Mouse (Mus musculus) megakaryocyte, adult 5-6 weeks (primary cell): ENCODE results near the gene Dkk3. TPM values are rescaled to one million over a fixed set of nuclear protein-coding genes. Genes with fewer than 3 reads are reported as not detected.
"Not testable (repeated sequence)": the region's sequence is repeated elsewhere in the genome, so short reads cannot be mapped to it uniquely, and the experiment has no call there.

Experiments
- ATAC-seq: 2 replicates; pipeline ENCODE4 v1.8.0; 2016; ENCODE audit warnings: mild to moderate bottlenecking, inconsistent platforms; ENCODE audit not compliant: poor library complexity, severe bottlenecking
- total RNA-seq, 2 experiments: library from RNA; stranded (forward) in 1 of 2; stranded (reverse) in 1 of 2; fragments of 153-499, 151-499 nt in 1 of 2; fragments of 221-1000, 200-1000 nt in 1 of 2; gene quantifications; 2 replicates each; pipeline versions ENCODE4 v1.2.3 to v1.2.4; 2015 to 2017

Gene Dkk3
- total RNA-seq, 2 experiments from 2014 or later = 0.16 TPM; not detected in 1

GRCm38 (mm10) chr7:112130660-112131059, 28.2 kb downstream of the Dkk3 start:
- ATAC-seq = no peak

GRCm38 (mm10) chr7:112129851-112130250, 29.0 kb downstream of the Dkk3 start:
- ATAC-seq = no peak

GRCm38 (mm10) chr7:112128810-112129209, 30.0 kb downstream of the Dkk3 start:
- ATAC-seq = no peak

GRCm38 (mm10) chr7:112127954-112128353, 30.9 kb downstream of the Dkk3 start:
- no peak for ATAC-seq

- ATAC-seq = no peak
These were observed 31.7 kb downstream of the Dkk3 start for GRCm38 (mm10) chr7:112127085-112127637.

- ATAC-seq = no peak
These were observed 33.1 kb downstream of the Dkk3 start for GRCm38 (mm10) chr7:112125625-112126260.

GRCm38 (mm10) chr7:112123612-112124011, 35.2 kb downstream of the Dkk3 start:
- no peak for ATAC-seq

GRCm38 (mm10) chr7:112121866-112122500, 36.9 kb downstream of the Dkk3 start:
- no peak for ATAC-seq

- no peak for ATAC-seq
These were observed 37.7 kb downstream of the Dkk3 start for GRCm38 (mm10) chr7:112120861-112121810.

- no peak for ATAC-seq
These were observed 39.6 kb downstream of the Dkk3 start for GRCm38 (mm10) chr7:112119248-112119647.

- no peak for ATAC-seq
These were observed 40.8 kb downstream of the Dkk3 start for GRCm38 (mm10) chr7:112118086-112118485.

GRCm38 (mm10) chr7:112117501-112117900, 41.4 kb downstream of the Dkk3 start:
- ATAC-seq = no peak

GRCm38 (mm10) chr7:112110638-112111372, 48.1 kb downstream of the Dkk3 start:
- no peak for ATAC-seq

GRCm38 (mm10) chr7:112108757-112109156, 50.1 kb downstream of the Dkk3 start:
- ATAC-seq = no peak

GRCm38 (mm10) chr7:112103816-112104215, 55.0 kb downstream of the Dkk3 start:
- no peak for ATAC-seq

- ATAC-seq = no peak
These were observed 55.9 kb downstream of the Dkk3 start for GRCm38 (mm10) chr7:112102933-112103332.

GRCm38 (mm10) chr7:112100887-112101286, 58.0 kb downstream of the Dkk3 start:
- no peak for ATAC-seq

- ATAC-seq = not testable (repeated sequence)
These were observed 63.9 kb downstream of the Dkk3 start for GRCm38 (mm10) chr7:112094923-112095322.

- no peak for ATAC-seq
These were observed 72.7 kb downstream of the Dkk3 start for GRCm38 (mm10) chr7:112086186-112086585.

GRCm38 (mm10) chr7:112085062-112085461, 73.8 kb downstream of the Dkk3 start:
- peak; percentile 91 for ATAC-seq
